Mouse (Mus musculus) urinary bladder, postnatal 10 days (tissue): ENCODE measurements at regions not wholly inside any gene's neighbourhood (a gene's known extent, or its start where the extent isn't known, plus 50 kb on each side); places are given as distances from the start of the nearest gene placed in this dataset.

Source experiments
- DNase-seq: peaks from one replicate; pipeline ENCODE4 v3.0.0; 2022; ENCODE audit warnings: low spot score

DNA sequence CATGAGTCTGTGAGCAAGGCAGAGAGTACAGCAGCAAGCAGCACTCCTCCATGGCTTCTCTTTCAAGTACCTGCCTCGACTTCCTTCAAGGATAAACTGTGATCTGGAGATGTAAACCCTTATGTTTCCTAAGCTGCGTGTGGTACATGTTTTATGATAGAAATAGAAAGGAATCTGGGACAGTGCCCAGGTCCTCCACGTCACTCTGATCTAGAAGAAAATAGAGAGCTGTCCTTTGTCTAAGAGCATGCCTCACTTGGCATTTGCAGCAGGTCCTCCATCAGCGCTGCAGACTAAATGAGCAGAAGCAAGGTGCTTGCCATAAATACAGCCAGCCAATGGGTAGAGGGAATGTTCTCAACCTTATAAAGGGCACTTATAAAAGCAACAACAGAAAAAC lies 156.3 kb upstream of the Zfp618 start:
- no peak for DNase-seq

DNA sequence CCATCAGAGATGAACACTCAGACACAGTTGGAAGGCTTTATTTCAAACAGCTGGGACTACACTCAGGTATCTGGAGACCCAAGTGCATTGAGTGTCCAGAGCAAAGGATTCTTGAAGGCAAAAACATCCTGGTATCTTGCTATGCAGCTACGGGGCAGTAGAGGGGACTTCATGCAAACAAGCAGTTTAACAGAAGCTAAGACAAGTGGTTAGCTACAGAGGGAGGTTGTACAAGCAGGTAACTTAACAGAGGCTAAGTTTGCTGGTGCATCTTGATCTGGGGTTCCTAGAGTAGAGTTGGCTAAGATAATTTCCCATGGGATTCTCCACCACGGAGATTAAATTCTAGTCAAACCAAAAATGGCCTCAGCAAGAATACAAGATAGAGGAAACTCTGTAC lies 145.5 kb upstream of the Zfp618 start:
- no peak for DNase-seq

DNA sequence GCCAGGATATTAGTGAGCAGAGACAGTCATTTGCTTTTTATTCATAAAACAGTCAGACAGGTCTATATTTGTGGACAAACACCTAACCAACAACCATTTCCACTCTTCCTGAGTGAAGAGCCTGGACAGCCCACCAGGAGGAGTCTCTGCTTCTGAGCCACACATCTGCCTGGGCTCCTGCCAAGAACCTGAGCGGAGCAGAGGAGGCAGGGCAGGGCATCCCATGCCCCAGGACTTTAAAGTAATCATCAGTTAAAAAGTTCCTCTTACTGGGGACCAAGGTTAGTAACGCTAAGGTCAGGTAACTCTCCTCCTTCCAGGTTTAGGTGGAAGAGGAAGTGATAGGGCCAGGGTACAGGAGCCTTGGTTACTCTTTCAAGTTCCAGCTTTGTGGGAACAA lies 144.1 kb upstream of the Zfp618 start:
- no peak for DNase-seq

DNA sequence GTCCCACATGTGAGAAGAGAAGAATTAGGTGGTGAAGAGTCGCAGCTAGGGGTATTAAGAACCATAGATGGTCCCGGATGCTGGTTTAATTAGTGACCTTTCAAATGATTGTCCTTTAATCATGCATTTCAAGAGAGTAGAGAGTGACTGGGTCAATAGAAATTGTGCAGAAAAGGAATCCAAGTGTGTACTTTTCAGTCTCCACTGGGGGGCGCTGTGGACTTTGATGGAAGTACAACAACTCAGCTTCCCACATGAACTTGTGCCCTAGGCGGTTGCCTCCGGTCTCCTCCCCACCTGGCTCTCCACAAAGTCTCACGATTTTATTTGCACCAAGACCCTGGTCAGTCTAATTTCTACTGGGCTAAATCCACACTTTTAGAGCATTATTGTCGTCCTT lies 142.8 kb upstream of the Zfp618 start:
- no peak for DNase-seq

DNA sequence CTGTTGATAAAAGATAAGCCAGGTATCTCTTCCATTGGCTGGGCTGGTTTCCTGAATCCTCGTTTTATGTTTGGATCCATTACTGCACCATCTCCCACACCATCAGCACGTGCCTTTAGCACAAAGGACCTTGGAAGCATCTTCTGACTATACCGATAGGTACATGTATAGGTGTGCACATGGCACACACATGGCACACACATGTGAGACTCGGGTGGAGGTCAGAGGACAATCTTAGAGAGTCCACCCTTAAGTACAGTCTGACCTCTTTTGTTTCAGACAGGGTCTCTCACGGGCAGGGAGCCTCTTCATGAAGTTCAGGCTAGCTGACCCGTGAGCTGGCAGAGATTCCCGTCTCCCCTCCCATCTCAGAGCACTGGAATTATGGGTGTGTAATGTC lies 142.3 kb upstream of the Zfp618 start:
- no peak for DNase-seq

DNA sequence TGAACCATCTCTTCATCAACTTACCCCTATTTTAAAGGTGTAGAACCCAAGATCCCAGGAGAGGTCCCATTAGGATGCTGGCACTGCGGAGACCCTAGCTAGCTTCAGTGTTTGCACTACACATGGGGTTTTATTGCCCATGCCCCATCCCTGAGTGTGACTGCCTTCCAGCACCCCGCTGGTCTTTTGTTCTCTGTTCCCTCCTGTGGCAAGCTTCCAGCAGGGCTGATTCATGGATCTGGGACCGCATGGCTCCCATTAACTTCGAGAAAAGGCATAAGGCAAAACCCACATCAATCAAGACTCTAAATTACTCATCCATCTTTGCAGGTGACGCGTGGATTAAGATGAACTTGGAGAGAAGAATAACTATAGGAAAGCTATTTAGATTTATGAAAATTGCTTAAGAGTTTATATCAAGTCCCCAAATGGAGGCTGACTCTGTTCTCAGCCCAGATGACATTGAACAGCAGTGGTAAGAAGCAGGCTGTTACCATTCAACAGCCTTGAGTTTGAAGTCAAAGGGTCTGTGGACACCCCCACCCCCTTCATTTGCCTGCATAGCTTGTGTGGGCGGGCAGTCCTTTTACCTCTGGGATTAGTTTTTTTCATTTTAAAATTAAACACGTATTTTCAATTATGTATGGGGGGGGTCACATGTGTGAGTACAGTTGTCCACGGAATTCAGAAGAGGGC lies 141.7 kb upstream of the Zfp618 start:
- no peak for DNase-seq

DNA sequence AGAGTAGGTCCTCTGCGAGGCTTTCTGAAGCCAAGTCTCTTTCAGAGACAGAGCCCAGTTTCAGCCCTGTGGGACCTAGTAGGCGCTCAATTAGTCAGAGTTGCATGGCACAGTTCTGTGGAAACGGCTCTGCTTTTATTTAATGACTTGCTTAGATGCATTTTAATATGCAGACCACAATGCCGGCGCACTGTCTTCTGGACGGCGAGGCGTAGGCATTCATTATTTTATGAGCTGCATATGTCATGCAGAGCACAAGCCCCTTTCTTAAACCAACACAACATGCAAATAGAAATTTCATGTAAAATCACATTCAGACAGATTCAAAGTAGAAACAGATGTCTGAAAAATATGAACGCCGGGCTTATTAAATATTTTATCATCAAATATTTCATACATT lies 140.8 kb upstream of the Zfp618 start:
- no peak for DNase-seq

DNA sequence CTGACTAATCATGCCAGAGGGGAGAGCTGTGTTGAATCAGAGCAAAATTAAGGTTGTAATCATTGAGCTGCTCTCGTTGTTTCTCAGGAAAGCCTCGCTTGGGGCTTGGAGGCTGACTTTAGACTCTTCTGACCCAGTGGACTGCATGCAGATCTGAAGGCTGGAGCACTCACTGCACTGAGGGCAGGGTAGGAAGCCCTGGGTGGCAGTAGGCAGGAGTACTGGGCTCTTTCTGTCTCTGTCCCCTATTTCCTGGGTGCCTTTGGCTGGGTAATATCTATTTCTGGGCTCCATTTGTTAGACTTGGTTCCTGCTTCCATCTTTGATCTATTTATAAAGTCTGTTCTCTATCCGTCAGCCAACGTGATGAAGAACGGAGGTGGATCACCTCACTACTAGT lies 140.1 kb upstream of the Zfp618 start:
- DNase-seq, result no peak

DNA sequence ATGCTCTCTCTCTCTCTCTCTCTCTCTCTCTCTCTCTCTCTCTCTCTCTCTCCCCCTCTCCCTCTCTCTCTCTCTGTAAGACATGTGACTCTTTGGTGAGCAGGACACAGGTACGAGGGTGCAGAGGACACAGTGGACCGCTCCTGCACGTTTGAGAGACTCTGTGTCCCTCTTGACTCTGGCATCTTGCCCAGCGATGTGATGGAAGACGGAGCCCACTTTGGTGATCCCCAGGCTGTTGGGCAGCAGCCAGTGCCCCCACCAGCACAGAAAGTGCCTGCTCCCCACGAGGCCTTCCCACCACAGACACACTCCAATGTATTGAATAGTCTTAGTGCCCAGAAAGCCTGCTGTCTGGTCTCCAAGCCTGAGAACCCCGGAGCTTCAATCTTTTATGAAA lies 136.4 kb upstream of the Zfp618 start:
- DNase-seq, result no peak

DNA sequence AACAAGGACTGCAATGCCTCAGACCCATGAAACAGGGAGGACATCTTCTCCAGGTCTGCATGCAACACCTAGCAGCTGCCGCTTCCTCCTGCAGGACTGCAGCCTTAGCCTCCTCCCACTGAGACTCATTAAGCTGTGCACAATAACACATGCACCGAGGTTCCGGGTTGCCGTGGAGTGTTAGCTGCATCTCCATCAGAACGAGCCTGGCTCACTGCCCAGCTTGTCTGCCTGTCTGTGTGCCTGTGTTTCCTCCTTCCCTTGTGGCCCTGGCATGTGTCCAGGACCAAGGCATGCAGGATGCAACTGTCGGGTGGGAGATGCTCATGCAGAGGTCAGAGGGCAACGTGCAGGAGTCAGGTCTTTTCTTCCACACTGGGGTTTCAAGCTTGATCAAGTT lies 131.4 kb upstream of the Zfp618 start:
- DNase-seq, result no peak

DNA sequence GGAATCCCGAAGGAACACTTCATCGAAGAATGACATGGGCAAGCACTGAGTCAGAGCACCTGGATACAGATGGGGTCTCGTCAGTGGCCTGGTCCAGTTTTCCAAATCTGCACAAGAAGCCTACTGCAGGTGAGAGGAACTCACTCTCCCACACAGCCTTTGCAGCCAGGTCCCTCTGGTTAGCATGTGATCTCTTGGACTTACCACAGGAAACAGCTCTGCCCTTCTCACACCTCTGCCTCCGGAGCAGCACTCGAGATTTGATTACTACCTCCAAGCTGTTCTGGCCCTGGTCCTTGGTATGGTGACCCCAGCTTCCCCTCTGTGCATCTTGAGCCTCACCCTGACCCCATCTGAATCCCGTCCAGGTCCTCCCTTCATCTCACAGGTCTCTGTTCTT lies 128.5 kb upstream of the Zfp618 start:
- no peak for DNase-seq

DNA sequence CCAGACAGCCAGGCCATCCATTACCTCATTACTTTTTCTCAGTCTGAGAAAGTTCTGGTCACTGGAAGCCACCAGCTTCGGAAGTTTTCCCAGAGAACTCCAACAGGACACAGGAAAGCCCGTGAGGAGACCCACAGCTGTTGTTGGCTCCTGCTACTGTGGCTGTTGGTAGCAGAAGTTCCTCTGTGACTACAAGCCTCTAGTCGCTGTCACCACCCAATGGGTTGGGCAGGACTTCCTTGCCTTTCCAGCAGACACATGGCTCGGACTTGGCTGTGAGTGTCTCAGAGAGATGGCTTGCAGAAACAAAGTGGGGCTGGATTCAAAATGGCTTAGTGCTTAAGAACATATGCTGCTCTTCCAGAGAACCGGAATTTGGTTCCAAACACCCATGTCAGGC lies 114.8 kb upstream of the Zfp618 start:
- DNase-seq, result no peak

DNA sequence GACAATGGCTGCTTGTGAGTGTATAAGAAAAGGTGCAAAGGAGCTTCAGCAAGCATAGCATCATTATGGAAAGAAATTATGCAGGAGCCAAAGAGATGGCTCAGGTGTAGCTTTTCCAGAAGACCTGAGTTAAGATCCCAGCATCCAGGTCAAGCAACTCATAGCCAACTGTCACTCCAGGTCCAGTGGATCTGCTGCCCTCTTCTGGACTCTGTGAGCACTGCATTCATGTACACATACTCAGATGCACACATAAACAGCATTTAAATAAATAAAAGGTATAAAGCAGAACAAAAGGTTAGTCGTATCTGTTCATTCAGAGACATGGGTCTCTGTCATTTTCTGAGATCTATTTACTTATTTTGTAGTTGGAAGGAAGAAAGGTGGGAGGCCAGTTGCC lies 112.0 kb upstream of the Zfp618 start:
- DNase-seq, result no peak

DNA sequence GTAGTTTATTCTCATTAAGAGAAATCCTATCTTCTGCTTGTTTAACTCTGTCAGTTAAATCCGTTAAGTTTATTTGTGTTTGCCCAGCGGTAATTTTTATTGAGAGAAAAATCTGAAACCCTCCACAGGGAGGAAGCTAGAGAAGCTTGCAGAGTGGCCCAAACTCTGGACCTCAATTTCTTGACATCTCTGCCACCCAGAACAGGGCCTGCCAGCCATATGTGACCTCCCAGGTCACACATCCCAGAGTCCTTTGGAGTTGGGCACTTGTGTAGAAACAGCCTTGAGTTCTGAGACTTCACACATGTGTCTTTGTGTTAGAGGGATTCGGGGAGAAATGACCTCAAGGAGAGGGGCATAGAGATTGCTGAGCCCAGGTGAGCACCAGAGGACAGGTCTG lies 109.0 kb upstream of the Zfp618 start:
- DNase-seq, result no peak

DNA sequence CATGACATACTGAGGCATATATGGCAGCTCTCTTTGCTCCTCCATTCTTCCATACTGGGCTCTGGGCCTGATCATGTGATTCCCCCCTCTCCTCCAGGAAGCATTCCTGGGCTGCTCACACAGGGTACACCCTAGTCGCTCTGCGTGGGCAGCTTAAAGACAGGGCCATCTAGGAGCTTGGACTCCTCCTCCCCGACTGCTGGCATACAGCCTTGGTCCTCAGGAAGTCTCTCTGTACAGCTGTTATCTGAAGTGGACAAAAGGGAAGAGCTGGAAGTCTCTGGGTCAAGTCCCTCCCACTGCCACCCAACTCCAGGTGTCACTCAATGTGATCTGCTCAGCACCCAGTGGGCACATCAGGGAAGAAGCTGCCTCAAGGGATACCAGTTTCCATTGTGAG lies 102.6 kb upstream of the Zfp618 start:
- no peak for DNase-seq

DNA sequence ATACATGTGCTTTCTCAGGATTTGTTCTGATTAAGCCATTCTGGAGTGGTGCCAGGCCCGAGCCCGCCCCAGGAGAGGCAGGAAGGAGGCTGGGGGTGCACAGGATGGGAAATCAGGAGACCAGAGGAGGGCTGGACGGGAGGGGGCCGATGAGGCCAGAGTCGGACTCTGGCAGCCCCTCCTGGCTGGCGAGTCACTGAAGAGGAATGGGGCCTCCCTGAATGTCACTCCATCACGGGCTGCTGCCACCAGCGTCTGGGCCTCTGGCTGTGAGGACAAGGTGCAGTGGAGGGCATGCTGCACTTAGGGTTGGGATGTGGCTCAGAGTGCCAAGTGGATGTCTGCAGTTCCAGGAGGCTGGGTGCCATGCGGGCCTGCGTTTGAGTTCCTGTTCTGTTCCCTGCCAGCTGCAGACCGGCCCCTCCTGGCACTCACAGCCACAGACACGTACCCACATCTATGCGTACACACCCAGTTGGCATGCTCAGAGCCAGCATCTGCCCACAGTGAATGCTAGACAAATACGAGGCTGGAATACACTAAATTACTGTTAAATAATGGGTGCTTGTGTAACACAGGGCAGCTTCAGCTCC lies 94.9 kb upstream of the Zfp618 start:
- DNase-seq, result no peak

DNA sequence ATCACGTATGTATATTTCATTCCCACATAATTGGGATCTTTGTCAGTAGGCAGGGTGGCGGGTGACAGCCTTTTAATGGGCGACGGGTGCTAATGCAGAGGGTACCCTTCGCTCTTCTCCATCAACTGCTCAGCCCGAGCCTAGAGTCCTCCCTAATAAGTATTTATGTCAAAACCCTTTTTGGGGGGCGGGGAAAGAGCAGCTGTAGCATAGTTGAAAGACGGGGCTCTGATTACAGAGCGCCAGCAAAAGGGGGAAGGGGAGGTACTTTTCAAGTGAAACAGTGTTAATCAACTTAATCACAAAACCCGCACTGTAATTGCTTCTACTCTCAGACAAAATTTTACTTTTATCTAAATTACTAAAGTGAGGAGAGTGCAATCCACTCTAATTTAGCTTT lies 92.8 kb upstream of the Zfp618 start:
- no peak for DNase-seq

DNA sequence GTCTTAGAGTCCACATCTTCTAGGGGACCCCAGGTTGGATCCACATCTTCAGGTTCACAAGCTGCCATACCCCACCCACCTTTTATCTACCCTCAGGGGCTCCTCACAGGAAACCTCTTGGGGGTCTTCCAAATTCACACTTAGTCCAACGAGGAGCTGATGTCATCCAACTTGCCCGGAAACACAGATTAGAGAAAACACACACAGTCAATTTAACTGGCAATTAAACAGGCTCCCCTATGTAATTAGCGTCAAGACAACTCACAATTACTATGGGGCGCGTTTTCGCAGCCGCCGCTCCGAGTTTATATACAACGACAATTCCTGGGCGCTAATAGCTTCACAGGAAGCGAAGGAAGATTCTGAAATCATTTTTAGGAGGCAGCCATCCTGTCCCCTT lies 91.4 kb upstream of the Zfp618 start:
- no peak for DNase-seq

DNA sequence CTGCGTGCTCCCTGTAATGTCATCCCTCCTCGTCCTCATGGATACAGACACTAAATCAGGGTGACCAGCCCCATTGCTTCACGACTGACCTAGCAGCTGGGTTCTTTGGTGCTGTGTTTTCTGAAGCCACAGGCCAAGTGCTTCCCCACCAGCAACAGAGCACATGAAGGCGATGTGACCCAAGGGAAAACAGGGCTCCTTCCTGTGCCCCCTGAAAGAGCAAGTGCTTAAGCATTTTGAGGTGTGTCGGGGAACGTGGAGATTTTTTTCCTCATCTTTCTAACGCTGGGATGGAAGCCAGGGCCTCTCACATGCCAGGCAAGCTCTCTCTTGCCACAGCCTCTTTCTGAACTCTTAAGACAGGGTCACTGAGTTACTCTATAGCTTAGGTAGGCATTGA lies 87.3 kb upstream of the Zfp618 start:
- DNase-seq, result no peak

DNA sequence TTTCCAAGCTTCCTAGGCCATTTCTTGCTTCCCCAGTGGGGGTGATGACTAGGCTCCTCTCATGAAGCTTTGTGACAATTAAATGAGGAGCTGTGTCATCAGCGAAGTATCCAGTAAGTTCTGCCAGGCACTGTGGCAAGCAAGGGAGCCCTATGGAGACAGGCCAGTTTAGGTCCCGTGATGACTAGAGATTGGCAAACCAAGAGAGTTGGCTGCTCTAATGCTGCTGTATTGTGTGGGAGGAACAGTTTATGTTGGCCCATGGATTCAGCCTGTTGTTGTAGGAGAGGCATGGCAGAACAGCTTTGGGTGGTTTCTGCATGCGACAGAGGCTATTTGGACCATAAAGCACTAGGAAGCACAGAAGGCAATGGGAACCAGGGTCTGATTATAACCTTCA lies 86.4 kb upstream of the Zfp618 start:
- DNase-seq, result no peak

DNA sequence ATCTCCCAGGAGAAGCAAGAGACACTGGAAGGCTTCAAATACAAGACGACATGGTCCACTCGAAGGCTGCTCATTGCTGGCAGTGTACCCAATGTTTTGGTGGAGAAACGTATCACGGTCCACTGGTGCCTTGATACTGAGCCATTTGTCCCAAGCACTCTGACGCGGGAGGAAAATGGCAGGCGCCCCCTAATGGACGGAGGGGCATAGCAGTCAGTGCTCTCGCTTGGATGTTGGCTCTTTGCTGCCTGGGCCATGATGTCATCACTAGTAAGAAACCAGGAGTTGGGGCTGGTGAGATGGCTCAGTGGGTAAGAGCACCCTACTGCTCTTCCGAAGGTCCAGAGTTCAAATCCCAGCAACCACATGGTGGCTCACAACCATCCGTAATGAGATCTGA lies 83.5 kb upstream of the Zfp618 start:
- no peak for DNase-seq

DNA sequence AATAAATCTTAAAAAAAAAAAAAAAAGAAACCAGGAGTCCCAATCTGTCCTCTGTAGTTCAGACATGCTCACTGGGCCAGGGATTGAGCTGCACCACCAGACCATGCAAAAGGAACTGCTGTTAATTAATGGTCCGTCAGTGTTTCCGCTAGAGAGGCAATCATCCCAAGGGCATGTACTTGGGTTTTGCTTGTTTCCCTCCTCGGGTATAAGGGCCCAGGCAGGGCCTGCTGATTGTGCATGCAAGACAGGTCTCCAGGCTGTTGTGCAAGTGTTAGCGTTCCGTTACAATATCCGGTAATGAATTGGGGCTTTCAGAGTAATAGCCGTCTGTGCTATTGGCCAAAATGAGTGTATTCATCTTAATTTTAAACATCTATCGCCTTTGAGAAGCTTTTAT lies 83.1 kb upstream of the Zfp618 start:
- DNase-seq, result no peak

DNA sequence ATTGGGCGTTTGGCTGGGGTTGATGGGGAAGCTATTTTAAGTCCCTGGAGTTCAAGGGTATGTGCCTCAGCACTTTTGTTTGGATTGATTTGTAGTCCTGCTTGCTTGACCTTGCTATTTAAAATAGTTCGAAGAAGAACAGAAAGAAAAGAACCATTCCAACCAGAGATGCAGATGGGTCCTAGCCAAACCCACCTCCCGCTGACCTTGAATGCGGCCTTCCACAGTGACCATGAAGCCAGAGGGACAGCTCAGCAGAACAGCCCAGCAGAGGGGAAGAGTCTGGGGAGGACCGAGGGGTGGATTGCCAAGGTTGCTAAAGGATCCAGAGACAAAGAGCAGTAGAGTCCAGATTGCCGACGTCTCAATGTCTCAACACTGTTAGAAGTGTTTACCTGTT lies 76.6 kb upstream of the Zfp618 start:
- DNase-seq, result no peak

DNA sequence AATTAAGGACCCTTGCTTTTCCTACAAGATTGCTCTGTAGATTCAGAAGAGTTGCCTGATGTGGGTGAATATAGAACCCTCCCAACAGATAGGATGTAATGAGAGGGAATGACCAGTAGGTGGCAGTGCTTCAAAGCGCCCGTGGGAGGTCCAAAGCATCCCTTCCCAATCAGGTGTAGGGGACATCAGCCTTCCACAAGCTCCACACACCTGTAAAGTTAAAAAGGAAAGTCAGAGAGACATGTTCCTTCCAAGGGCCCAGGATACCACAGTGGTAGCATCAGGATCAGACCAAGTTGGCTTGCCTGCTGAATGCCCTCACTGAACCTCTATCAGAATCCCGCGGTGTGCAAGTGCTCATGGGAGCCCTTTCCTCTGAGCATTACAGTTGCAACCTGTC lies 75.7 kb upstream of the Zfp618 start:
- DNase-seq, result no peak
